ENCODE assay signal across 37 mouse cellular contexts in genomic region chr7:63863046-63863445, GRCm38 (mm10). TPM values are rescaled to one million over a fixed set of nuclear protein-coding genes. Genes with fewer than 3 reads are reported as not detected.
"Had no signal": no experiment of that assay in that cellular context is flagged by ENCODE, and none has a peak within 500 bp of the region (broad histone marks: within the 10 kb centered on the region; RNA-seq: fewer than 3 reads in every experiment).

No protein-coding gene starts in this region.

- H3K4me2 ChIP-seq: heart, embryonic 11.5 days; heart, embryonic 13.5 days; heart, embryonic 15.5 days; hindbrain, embryonic 12.5 days; hindbrain, embryonic 14.5 days; limb, embryonic 12.5 days; liver, embryonic 12.5 days had no signal

- H3K36me3 ChIP-seq: heart, embryonic 13.5 days; heart, embryonic 15.5 days; hindbrain, embryonic 10.5 days; hindbrain, embryonic 12.5 days; limb, embryonic 10.5 days; limb, embryonic 12.5 days; liver, embryonic 12.5 days had no signal

- H3K9ac ChIP-seq: heart, embryonic 13.5 days; heart, embryonic 15.5 days; hindbrain, embryonic 12.5 days; hindbrain, embryonic 14.5 days; limb, embryonic 12.5 days; liver, embryonic 12.5 days; liver, embryonic 14.5 days had no signal

- H3K27me3 ChIP-seq: heart, embryonic 13.5 days; heart, embryonic 15.5 days; hindbrain, embryonic 12.5 days; limb, embryonic 12.5 days had no signal

- H3K4me3 ChIP-seq: gastrocnemius, adult 2 months; heart, embryonic 13.5 days; heart, embryonic 15.5 days; hindbrain, embryonic 10.5 days; hindbrain, embryonic 12.5 days; layer of hippocampus, adult 2 months; left cerebral cortex, adult 2 months; limb, embryonic 10.5 days; limb, embryonic 12.5 days; liver, embryonic 12.5 days had no signal

- ATAC-seq: hindbrain, embryonic 16.5 days; inflammation-experienced regulatory T-cells, adult 6 months; intestine, embryonic 16.5 days; liver, embryonic 12.5 days had no signal

- DNase-seq: gastrocnemius, adult 2 months; gastrocnemius, postnatal 10 days; gastrocnemius, postnatal 25 days; heart, postnatal 14 days; heart, postnatal 36 days; kidney, adult 18-20 months; kidney, adult 8-10 months; kidney, postnatal 10 days; kidney, postnatal 25 days; kidney, postnatal 4 days; liver had no signal

- H3K4me1 ChIP-seq: hindbrain, embryonic 12.5 days had no signal

- H3K27ac ChIP-seq: gastrocnemius, adult 2 months; heart, embryonic 13.5 days; heart, embryonic 15.5 days; hindbrain, embryonic 10.5 days; hindbrain, embryonic 12.5 days; hindbrain, embryonic 14.5 days; layer of hippocampus, adult 2 months; left cerebral cortex, adult 2 months; limb, embryonic 10.5 days; limb, embryonic 12.5 days; liver, embryonic 12.5 days; liver, embryonic 14.5 days had no signal

- H3K9me3 ChIP-seq: heart, embryonic 13.5 days; heart, embryonic 15.5 days; hindbrain, embryonic 10.5 days; hindbrain, embryonic 12.5 days; limb, embryonic 10.5 days; limb, embryonic 12.5 days; liver, embryonic 12.5 days had no signal

RNA-seq across cellular contexts. Expression of gene E030018B13Rik, which starts 53.6 kb away (rescaled TPM):
- total RNA-seq: gastrocnemius, postnatal 10 days; gastrocnemius, postnatal 25 days; gastrocnemius, postnatal 4 days; granulocyte monocyte progenitor cell, adult 5-6 weeks; heart, adult 8-10 months; heart, postnatal 14 days; heart, postnatal 36 days; layer of hippocampus, adult 2 months; layer of hippocampus, postnatal 10 days; layer of hippocampus, postnatal 25 days; left cerebral cortex, adult 2 months; left cerebral cortex, postnatal 14 days; left cerebral cortex, postnatal 36 days had no signal
- polyA plus RNA-seq: frontal cortex, adult 2 months; heart, embryonic 11.5 days; heart, embryonic 13.5 days; hindbrain, embryonic 10.5 days; hindbrain, embryonic 14.5 days; hindbrain, embryonic 16.5 days; intestine, embryonic 16.5 days; kidney, embryonic 16.5 days; limb, embryonic 10.5 days; limb, embryonic 12.5 days; limb, embryonic 14.5 days; liver, embryonic 12.5 days; liver, embryonic 14.5 days; liver, embryonic 16.5 days had no signal
